Mouse (Mus musculus) thymus, postnatal 4 days (tissue): ENCODE measurements at regions not wholly inside any gene's neighbourhood (a gene's known extent, or its start where the extent isn't known, plus 50 kb on each side); places are given as distances from the start of the nearest gene placed in this dataset.

Experiments
- DNase-seq: peaks from one replicate; pipeline ENCODE4 v3.0.0; 2021

DNA sequence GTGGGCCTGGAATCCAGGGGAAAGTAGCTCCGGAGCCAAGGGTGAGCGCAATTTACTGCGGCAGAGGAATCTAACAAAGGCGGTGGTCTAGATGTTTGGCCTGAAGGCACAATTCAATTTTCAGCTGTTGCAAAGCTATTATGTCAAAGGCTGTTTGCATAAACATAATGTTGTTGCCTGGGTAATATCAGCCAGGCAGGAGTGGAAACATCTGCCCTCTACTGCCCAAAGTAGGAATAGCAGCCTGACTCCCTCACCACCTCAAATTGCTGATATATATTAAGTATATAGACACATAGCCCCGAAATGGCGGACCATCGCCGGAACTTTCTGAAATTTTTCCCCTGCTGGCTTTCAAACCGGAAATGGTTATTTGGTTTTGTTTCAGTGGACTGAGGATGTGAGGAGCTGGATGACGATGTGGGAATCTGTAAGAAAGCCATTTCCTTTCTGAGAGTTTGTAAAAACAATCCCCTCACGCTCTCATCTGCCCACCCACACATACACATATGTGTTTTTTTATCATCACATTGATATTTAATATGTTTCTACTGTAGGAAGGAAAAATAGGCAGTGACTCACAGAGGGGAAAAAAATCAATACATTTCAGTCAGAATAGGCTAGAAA is 173.1 kb upstream of the Clint1 start:
- DNase-seq = peak; percentile 66

DNA sequence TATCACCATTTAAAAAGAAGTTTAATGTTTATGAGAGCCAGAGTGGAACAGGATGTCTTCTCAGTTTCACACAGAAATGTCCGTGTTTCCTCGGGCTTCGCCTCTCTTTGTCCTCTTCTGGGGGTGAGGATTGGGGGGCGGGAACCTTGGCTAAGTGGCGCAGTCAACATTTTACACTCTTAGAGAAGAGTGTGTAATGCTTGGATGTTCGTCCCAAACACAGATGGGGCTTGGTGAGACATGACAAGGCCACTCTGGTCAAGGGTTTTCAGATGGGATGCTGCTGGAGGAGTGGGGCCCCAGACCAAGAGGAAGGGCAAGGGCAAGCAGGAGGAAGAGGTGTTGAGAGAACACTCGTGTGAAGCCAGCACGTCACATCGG is 172.6 kb upstream of the Clint1 start:
- no peak for DNase-seq

DNA sequence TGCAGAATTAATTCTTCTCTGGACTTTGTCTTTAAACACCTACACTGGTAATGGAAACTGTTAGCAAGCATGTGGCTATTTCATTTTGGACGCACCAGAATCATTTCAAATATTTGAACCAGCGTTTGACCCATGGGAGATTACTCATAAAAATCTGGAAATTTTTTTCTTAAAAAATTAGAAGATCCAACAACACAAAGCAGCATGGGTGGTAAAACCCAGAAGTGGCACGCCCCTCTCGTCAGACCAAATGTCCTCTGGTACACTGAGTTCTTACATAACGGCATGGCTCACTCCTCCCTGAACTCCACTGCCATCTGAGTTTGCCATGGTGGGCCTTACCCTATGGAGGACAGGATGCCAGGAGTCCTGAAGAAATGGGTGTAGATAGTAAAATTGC is 166.3 kb upstream of the Clint1 start:
- no peak for DNase-seq

DNA sequence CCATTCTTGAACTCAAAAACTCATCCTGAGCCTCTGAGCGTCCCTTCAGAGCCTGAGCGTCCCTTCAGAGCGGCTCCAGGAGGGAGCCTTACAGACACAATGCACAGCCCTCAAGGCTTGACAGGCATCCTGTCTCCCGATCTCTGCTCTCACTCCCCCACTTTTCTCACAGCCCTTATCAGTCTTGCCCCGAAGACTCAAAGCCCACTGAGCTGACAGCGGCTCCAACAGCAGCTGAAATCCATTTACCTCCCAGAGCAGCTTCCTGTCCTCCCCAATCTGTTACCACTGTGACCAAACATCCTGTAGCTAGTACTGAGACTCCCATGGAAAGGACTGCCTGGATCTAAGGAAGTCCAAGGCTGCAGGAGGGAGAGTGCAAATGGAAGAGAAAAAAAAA is 158.6 kb upstream of the Clint1 start:
- no peak for DNase-seq

DNA sequence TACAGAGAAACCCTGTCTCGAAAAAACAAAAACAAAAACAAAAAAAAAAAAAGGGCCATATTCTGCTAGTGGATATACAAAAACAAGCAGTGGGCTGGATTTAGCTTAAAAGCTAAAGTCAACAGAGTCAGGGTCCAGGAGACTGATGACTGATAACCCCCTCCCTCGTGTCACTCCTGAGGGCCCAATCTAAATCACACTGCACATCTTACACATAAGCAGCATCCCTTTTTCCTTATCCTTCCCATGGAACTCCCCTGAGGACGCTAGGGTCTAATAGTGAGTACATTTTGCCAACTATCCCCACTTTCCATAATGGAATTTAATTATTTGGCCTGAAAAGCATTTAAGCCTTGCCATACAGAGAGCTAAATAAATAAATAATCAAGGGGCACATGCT is 150.3 kb upstream of the Clint1 start:
- no peak for DNase-seq

DNA sequence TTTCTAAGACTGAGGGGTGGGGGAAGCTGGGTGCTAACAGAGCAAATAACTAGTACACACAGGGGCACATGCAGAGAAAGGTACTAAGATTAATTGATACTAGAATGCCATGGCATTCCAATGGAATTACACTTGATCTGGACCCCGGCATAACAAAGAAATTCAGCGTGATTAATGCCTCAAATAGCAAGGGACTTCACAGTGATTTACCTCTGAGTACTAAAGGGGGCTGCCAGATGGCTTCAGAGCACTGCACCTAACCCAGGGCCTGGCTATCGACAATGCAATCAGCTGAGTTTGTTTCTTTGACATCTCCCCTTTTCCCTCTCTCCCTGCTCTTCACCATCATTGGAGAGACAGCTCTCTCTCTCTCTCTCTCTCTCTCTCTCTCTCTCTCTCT is 148.9 kb upstream of the Clint1 start:
- DNase-seq = no peak

DNA sequence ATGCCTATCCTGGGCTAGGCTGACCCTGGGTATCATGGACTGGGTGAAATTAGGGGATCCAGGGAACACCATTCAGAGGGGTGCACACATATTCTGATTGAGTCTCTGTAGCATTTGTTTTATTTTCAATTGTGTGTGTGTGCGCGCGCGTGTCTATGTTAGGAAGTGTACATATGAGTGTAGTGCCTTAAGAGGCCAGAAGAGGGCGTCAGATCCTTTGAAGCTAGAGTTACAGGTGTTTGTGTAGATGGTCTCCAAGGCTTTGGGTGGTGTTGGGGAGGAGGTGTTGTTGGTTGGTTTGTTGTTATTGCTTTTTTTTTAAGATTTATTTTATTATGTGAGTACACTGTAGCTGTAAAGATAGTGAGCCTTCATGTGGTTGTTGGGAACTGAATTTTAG is 147.4 kb upstream of the Clint1 start:
- no peak for DNase-seq

DNA sequence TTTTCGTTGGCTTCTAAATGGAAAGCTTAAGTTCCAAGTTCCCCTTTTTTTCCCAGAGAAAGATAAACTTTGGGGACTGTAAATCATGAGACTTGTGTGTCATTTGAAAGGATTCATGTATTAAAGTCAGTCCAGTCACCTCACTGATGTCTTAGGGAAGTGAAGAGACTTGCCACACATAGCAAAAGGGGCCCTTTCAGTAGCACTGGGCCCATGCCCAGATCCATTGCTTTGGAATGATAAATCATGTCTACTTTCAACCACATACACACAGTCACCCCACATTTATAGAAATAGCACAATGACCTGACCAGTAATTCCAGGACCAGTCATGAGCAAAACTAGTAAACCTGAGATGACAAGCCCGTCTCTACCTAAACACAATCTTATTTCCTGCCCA is 133.2 kb upstream of the Clint1 start:
- no peak for DNase-seq

DNA sequence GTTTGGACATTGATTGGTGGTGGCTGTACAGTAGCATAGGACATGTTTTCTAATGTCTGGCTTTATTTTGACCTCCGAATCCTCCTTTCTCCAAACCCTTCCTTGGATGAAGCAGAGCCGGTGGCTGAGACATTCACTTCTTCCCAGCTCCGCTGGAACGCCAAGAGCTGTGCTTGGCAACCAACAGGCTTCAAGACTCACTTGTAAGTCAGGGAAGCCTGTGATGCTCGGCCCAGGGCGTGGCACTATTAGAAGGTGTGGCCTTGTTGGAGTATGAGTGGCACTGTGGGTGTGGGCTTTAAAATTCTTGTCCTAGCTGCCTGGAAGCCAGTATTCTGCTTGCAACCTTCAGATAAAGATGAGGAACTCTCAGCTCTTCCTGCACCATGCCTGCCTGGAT is 132.0 kb upstream of the Clint1 start:
- no peak for DNase-seq

DNA sequence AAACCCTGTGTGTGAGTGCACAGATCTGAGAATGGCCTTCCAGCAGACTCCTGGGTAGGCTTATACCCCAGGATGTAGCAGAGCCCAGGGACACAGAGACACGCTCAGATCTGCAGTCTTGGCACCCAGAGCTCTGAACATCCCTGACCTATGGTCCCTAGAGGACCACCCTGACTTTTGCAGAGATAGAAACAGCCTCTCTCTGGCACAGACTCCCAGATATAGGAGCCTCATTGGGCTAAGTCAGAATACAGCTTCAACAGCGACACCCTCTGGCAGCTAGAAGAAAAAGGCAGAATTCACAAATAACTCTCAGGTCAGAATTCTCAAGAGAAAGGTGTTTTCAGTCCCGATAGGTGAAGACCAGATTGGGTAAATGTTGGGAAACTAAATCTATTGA is 115.3 kb upstream of the Clint1 start:
- peak; percentile 25 for DNase-seq

DNA sequence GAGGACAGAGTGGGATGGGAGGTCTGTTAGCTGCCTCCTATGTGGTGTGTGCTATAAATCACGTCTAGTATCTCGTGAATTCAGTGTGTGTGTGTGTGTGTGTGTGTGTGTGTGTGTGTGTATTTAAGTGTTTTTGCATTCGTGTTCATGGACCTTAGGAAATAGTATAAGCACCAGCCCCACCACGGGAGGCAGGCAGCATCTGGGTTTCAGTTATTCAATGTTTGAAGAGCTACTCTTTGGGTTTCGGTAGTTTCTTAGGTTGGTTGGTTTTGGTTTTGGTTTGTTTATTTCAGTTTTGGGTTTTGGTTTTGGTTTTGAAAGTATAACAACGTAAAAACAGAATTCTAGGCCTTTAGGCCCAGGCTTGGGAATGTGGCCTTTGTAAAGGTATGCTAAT is 113.5 kb upstream of the Clint1 start:
- no peak for DNase-seq

DNA sequence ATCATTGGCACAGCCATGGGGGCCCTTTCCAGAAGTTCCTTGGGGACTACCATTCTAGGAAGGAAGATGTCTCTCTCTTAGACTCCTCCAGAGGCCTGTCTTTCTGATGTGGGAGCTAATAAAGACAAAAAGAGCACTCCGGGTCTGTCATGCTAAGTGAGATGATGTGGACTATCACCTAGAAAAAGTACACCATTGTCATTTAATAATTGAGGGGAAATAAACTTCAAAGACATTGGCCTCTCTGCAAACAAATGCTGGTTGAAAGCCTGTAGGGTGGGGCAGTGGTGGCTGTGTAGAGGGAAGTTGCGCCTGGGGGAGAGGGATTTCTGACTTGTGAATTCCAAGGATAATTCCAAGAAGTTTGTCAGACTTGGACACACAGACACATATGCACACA is 105.9 kb upstream of the Clint1 start:
- DNase-seq = no peak

DNA sequence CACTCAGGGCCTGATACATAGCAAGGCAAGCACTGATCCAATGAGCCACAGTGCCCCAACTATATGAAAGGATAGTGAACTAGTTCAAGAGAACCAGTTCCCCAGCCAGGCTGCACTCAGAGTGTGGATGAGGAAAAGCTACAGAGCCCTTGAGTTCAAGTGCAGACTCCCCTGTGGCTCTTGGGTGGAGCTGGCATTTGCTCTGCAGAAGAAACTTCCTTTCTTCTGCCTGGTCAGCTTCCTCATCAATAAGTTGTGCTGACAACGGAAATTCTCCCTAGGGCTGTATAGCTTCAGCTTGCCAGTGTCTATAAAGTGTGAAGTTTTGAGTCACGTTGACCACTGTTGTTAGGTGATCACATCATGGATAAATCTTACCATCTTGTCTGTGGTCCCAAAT is 101.6 kb upstream of the Clint1 start:
- no peak for DNase-seq

DNA sequence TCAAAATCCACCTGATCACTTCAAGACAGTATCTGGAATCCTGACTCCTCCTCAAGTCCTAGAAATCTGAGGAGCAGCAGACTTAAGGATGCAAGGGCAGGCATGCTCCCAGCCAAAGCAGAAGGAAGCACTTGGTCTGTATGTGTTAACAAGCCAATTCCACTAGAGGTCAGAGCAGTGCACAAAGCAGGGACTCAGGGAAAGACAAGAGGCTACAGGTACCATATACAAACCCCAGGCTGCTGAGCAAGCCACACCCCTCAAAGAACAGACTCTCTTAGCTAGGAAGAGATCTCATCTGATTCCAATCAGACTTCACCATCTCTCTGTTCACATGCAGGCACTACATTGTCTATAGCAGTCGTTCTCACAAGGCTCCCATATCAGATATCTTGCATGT is 99.6 kb upstream of the Clint1 start:
- peak; percentile 40 for DNase-seq

DNA sequence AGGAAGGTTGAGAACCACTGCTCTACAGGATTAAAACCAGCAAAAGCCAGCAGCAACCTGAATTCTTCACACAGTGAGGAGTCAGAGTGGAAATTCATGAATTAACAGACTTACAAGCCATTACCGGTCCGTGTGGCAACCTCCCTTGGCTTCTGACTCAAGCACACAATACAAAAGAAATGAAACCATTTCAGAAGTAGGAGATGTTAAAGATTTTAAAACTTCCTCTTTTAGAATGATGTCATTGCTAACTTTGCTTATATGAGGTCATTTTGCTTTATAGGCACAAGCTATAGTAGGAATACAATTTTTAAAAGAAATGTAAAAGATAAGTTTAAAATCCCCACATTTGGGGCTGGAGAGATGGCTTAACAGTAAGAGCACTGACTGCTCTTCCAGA is 99.1 kb upstream of the Clint1 start:
- no peak for DNase-seq

DNA sequence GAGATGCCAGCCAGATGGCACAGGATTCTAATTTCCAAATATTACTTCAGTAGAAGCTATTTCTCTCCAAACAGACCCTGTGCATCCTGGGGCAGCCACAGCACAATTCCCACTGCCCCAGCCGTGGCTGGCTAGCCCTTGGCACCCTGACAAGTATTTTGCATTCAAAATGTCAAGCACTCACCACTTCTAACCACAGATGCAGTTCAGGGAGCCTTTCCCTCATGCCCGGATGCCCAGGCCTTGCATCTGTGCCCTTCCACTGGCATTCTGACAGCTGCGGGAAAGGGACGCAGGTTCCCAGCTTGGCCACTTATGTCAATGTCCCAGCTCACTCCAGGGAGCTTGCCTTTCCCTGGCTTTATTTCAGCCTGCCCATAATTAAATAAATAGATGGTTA is 84.8 kb upstream of the Clint1 start:
- DNase-seq = no peak

DNA sequence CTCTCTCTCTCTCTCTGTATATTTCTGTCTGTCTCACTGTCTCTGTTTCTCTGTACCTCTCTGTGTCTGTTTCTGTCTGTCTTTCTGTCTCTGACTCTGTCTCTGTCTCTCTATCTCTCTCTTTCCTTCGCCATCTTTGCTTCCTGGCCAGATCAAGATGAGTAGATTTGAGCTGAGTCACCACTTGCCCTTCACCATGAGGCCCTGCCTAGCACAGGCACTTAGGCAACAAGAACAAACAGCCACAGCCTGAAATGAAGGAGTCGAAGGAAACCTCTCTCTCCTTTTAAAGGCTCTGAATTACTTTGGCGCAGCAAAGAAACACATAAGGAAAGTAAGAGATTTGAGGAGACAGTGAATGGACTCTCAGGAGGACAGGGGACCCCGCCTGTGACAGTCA is 69.4 kb upstream of the Clint1 start:
- DNase-seq = no peak

DNA sequence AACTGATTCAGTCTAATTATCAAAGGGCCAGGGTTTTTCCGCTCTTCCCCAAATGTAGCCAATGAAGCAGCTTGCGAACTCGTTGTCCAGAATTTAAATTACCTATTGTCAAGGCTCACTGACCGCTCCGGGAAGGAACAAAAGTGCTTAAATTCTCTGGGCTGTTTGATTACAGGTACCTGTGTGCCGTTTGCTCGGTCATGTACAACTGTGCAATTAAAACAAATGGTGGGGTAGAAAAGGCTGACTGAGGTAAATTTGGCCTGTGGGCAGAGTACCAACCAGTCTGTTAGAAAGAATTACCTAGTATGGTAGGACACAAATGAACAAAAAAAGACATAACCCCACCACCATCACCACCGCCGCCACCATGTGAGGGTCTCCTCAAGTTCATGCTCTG is 66.0 kb upstream of the Clint1 start:
- no peak for DNase-seq

DNA sequence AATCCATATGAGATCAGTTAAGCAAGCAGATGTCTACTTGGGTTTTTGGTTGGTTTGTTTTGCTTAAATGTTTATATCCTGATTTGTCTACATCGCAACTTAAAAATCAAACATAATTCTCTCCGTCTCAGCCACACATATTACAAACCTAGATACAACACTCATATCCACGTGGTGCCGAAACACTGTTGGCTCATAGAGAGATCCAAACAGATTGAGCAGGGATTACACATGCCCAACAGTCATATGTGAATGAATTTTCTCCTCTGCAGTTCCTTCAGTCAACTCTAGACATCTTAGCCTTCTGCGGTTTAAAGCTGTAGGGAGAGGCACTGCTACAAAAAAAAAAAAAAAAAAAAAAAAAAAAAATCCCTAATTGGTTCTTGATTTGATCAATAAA is 64.4 kb upstream of the Clint1 start:
- DNase-seq = no peak

DNA sequence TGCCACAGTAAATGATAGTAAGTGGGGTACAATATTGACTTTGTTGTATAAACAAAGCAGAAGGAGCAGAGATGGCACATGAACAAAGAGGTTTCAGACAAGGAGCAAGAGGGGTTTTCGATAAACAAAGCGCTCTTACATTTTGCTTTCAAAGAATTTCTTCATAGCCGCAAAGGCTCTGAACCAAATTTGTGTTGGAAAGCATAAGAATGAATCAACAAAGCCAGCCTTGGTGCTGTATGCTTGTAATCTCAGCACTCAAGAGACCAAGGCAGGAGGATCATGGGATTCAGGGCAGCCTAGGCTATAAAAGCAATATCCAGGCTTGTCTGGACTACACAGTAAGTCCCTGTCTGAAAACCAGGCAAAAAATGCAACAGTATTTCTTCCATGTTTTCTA is 62.0 kb upstream of the Clint1 start:
- DNase-seq = no peak

DNA sequence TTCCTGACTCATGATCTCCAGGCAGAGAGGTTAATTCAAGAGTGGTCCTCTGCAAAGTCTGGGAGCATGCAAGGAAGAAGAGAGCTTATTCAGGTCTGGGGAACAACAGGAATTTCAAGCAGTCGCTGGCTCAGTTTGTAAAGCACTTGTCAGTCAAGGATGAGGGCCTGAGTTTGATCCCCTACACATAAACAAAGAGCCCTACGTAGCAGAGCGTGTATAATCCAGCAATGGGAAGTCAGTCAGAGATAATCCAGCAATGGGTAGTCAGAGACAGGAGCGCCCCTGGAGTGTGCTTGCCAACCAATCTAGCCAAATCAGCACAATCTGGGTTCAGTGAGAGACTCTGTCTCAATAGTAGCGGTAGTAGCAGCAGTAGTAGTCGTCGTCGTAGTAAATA is 61.3 kb upstream of the Clint1 start:
- DNase-seq = no peak

DNA sequence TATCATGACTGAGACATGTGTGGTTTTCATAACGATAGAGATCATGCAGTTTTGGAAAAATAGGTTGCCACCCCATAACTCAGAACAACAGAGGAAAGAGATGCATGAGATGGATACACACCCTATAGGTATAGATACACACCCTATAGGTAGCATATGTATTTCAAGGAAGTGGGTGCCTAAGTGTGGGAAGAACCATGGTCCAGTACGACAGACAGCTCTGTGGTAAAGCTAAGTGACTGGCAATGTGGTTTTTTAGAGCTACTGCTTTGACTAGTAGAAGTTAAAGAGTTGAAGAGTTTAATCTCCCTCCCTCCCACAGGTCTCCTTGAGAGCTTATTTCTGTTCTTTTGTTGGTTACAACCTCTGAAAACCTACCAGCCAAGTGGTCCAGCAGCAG is 60.2 kb upstream of the Clint1 start:
- no peak for DNase-seq

DNA sequence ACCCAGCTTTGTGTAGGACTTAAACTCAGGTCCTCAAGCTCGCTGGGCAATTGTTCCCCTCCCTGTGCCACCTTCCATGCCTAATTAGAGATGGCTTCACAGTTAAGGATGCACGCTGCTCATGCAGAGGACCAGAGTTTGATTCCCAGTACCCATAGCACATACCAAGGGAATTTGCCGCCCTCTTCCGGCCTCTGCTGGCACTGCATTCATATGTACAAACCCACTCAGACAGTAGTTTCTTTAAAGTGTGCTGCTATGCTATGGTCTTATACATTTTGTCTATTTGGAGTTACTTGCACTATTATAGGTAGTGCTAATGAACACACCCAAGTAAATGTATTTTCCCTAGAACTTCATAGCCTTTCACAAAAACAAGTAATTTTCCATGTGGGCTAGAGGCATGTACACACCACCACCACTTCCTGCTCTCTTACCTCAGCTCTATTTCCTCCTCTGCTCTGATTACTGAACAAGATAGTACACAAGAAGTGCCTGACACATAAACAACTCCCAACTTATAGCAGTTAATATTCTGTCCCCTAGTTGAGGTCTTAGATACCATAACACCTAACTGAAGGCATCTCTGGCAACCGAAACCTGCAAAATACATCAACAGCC is 57.4 kb upstream of the Clint1 start:
- DNase-seq = peak; percentile 56

DNA sequence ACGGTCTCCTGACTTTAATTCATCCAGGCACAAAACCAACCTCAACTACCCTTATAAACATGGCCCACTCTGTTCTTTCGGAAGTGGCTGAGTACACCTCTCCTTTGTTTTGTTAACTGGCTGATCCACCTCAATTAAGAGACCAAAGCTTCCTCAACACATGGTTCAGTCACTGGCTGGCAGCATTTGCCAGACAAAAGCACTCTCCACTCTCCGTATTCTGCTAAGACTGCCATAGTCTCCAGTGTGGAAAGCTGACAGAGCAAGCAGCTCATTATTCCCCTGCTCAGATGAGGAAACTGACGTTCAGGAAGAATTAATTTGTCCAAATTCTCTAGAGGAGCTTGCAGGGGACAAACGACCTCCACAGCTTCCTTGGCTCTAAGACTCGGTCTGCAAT is 56.5 kb upstream of the Clint1 start:
- DNase-seq = peak; percentile 21

DNA sequence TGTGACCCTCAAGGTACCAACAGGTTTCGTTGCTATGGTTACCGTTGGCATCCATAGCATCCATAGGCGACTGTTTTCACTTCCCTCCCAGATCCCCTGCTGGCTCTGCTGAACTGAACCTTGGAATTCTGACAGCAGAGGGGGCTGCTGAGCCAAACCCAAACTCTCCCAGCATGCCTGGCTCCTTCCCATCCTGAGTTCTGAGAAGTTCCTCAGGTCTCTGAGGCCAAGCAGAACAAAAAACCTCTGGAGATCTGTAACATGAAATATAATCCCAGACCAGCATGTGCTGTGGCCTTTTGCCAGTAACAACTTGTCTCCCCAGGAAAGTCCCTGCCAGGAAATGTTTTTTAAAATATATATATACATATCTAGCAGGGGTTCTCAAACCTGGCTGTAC is 56.1 kb upstream of the Clint1 start:
- peak; percentile 77 for DNase-seq
